Mouse (Mus musculus) heart, postnatal 14 days (tissue): Measurements from ENCODE around the gene Acads. TPM values are rescaled to one million over a fixed set of nuclear protein-coding genes. Genes with fewer than 3 reads are reported as not detected.
"Not testable (repeated sequence)": the region's sequence is repeated elsewhere in the genome, so short reads cannot be mapped to it uniquely, and the experiment has no call there.

ENCODE experiments used
- DNase-seq, 2 experiments: peaks; one replicate each; pipeline ENCODE4 v3.0.0; 2021 to 2022
- intact Hi-C: fragments of 180-260 bp; cut with DNase I; formaldehyde crosslinking; loops from one replicate; pipeline ENCODE4 v1.15.1; 2025
- total RNA-seq, 2 experiments: library from RNA; stranded (reverse); gene quantifications; 2 replicates each; pipeline ENCODE4 v1.2.3; 2021

Gene Acads
- total RNA-seq, 2 experiments from 2014 or later = 196 to 208 TPM

DNA sequence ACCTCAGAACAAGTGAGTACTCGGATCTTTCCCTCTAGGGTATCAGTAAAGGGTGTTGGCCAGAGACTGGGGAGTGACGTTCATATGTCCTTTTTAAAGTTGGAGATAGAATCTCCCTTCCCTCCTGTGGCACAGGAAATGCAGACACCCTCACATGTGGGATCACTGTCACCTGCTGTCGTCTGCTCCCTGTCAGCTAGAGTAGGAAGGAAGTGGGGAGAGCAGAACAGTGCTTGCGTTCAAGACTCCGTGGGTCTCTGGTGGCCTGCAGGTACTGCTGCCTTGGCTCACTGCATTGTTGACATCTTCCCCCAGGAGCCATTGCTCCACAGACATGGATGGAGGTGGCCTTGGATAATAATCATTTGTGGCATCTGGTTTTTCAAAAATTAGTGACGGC is 35.7 kb downstream of the Acads start:
- intact Hi-C loops = no loop called here
- no peak for DNase-seq

DNA sequence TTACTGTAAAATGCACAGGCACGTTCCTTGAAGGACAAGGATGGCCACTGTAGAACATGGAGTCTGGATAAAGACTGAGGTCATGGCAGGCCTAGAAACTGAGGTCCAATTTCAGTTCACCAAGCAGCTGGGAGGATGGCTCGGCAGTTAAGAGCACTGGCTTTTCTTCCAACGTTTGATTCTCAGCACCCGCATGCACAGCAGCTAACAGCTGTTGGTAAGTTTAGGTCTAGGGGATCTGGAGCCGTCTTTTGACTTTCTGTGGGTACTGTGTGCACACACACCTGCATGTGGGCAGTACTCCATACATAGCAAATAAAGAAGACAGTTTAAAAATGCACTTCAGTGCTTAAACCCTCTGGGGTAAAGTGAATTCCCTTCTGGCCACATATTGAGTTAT is 37.5 kb downstream of the Acads start:
- DNase-seq = no peak
- intact Hi-C loops = no loop called here

DNA sequence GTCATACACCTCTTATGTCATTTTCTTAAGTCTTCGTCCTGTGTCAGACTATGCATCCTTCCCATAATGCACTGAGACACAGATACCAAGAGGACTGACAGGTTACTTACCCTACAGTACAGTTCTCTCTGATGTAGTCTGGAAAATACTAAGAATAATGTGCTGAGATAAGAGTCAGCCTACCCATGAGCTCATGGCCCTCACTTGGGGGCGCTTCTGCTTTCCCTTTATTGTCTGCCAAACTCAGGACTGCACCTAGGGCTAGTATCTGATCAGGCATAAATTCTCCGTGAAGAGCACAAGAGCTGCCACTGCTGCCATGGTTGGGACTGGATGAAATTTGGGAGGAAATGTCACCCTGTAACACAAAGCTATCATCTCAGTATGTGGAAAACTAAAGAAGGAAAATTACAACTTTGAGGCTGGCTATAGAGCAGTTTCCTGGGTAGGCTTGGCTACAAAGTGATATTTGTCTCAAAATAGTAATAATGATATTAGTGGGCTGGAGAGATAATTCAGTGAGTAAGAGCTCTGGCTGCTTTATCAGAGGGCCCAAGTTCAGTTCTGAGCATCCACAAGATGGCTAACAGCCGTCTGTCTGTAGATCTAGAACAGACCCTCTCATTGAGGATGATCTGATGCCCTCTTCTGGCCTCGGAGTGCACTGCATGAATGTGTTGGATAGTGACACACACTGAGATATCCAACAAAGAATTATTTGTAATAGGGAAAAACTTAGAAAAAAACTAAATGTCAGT is 42.8 kb downstream of the Acads start:
- peak; percentile 62 to 83 for DNase-seq
- intact Hi-C loops = loop anchor here (1.0 to 5.0 kb wide), 2 partner anchors 64 to 97 kb away; partner anchors contain the start of gene Sppl3

DNA sequence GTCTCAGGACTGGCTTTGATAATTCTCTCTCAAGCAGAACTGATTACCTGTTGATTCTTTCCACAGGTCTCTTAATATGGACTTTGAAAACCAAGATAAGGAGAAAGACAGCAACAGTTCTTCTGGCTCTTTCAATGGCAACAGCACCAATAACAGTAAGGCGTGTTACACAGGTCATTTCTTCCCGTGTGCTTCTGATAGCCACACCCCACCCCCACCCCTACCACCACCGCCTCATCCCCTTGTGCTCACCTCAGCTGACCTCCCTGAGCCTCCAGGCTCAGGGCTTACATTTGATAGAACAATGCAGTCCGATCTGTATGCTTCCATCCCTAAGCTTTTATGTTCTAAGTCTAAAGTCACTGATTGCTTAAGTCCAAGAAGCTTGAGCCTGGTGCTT is 44.4 kb downstream of the Acads start:
- intact Hi-C loops = loop anchor here (5.0 kb wide), 1 partner anchor 62 kb away; the partner anchor contains the start of gene Sppl3
- no peak for DNase-seq

DNA sequence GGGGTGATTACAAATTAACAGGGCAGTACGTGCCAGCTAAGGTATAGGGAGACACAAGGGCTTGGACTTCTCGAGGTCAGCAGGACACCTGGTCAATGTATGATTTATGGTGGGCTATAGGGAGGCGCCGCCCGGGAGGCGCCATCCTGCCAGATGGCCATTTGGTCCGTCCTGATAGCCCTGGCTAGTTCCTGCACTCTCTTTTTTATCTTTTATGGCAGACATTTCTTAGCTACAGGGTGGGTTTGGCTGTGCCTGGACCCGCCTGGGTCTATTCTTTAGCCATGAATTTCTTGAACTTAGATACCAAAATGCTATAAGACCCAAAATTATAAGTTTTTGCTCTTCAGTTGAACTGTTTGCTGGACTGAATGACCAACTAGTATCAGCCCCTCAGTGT is 45.8 kb downstream of the Acads start:
- intact Hi-C loops, DNase-seq: not testable (repeated sequence)

DNA sequence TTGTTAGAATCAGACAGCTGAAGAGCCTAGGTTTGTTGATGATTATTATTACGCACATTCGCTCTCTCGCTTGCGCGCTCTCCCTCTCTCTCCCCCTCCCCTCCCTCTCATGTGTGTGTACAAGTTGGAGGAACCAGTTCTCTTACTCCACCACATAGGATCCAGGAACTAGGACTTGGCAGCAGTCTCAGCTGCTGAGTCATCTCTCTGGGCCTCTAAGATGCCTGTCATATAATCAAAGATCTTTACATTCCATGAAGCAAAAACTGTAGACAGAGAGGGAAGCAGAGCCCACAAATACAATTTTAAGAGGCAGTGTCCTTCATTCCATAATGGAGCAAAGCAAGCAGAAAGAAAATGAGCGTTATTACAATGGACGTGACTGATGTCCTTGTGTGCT is 47.0 kb downstream of the Acads start:
- intact Hi-C loops = no loop called here
- peak in 1 of 2 experiments; percentile 28 for DNase-seq

DNA sequence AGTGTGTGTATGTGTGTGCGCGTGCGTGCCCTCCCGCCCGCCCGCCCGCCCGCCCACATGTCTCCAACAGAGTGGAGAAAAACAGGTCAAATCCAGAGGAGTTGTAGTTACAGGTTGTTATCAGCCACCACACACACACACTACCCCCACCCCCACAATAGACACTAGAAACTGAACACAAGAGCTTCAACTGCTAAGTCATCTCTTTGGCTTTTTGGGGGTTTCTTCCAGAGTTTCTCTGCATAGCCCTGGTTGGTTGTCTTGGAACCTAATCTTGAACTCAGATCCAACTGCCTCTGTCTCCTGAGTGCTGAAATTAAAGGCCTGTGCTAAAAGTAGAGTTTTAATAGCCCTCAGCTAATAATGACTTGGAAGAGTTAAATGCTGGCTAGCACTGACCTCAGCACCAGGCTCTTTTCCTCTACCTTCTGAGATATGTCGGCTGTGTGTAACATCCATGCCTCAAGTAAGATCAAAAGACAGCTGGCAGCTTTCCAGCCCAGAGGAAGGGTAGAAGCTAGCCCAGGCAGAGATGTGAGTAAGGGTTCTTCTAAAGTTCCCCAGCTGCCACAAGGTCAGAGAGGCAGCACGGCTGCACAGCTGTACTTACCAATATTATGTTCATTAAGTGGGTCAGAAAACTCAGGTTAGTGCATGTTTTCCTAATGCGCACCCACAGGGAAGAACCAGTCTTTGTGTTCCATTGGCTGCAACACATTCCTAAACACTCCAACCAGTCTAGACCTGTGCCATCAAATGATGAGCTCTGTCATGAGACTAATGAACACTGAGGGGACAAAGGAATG is 47.8 kb downstream of the Acads start:
- DNase-seq = peak in 1 of 2 experiments; percentile 21
- intact Hi-C loops = no loop called here

DNA sequence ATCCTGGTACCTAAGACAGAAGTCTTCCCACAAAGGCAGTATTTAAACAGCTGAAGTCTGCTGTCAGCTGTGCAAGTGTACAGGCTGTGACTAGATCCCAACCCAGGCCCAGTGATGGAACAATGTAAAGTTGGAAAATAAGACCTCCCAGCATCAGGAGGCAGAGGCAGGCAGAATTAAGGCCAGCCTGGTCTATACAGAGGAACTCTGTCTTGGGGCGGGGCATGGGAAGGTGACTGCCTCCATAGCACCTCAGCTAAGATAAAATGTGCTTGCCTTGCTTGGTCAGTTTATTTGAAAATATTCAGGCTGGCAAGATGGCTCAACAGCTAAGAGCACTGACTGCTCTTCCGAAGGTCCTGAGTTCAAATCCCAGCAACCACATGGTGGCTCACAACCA is 48.7 kb downstream of the Acads start:
- intact Hi-C loops = no loop called here

DNA sequence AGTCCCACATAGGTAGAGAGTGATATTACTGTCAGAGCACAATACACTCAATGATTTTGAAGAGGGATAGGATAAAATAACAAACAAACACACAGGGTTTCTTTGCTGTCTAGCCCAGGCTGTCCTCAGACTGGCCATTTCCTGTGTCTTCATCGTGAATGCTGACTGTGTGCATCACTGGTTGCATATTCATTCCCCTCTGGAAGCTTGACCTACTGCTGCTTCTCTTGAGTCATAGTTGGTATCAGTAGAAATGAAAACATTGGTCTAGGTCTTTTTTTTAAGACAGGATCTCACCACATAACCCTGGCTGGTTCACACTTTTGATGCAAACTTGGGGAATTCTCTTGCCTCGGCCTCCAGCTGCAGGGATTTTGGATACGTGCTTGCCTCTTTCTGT is 49.5 kb downstream of the Acads start:
- intact Hi-C loops = no loop called here

More for the DNA sequence above, 48.7 kb downstream of the Acads start:
- DNase-seq = no peak

DNA sequence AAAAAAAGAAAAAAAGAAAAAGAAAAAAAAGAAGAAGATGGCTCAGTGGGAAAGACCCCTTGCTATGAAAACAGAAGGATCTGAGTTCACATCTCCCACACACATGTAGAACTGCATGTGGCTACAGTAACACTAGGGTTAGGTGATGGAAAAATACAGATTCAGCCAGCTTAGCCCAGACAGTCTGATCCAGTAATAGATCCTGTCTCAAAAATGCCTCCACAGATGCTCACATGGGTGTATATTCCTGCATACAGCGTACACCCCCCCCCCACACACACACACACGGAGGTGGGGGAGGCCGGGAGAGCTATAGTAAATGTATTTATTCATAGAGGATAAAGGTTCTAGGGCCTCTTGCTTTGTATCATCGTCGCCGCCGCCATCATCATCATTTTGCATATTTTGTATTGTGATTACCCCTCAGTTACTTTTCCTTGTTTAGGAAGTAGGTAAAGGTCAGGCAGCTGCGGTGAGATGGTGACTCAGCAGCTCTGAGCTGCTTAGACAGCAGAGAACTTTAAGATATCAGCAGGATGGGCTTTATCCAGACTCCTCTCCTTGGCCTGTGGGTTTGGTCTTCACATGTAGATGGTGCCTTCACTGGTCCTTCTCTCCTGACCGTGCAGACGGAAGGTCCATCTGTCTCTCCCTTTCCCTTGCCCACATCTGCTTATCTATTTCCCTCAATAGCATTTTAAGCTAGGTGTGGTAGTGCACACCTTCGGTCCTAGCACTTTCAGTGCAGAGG is 50.3 kb downstream of the Acads start:
- intact Hi-C loops = no loop called here
- DNase-seq = no peak

More for the DNA sequence above, 49.5 kb downstream of the Acads start:
- no peak for DNase-seq

DNA sequence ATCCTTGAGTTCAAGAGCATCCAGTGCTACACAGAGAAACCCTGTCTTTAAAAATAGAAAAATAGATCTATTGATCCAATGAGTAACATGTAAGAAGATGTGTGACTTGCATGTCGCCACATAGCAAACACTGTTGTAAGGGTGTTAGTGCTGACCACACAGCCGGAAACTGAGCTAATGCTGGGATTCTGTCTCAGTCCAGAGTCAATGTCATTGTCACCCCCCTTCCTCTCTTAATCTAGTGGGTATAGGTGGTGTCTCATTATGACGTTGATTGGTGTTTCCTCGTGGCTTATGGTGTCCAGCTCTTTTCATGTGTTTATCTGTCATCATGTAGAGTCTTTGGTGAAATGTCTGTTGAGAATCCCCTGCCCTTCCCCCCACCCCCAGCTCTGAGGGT is 52.9 kb downstream of the Acads start:
- DNase-seq = no peak
- intact Hi-C loops = no loop called here

DNA sequence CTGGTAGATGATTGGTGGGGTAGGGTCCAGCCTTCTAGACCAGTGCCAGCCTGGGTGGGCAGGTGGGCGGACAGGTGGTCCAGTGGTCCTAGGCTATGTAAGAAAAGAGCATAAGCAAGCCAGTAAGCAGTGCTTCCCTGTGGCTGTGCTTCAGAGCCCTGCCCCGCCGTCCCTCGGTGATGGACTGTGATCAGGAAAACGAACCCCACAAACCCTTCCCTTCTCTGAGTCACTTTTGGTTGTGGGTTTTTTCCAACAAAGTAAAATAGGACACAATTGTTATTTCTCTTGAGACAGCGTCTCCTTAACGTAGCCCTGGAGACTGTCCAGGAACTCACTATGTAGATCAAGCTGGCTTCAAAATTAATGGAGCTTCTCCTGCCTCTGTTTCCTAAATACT is 55.8 kb downstream of the Acads start:
- DNase-seq = no peak
- intact Hi-C loops = no loop called here

DNA sequence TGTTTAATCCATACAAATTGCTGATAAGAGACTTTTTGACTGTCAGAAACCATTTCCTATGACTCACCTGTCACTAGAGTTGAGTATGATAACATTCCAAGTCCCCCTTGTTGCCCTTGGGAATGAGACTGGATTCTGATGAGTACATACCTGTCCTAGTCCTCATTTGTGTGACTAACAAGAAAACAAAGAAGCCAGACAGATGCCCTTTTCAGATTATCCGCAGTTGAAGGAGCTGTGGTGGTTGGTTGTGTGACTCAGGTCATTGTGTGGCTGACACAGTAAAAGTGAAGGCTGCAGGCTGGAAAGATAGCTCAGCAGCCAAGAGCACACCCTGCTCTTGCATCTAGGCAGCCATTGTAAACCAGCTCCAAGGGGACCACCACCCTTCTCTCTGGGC is 56.6 kb downstream of the Acads start:
- intact Hi-C loops = no loop called here
- no peak for DNase-seq

DNA sequence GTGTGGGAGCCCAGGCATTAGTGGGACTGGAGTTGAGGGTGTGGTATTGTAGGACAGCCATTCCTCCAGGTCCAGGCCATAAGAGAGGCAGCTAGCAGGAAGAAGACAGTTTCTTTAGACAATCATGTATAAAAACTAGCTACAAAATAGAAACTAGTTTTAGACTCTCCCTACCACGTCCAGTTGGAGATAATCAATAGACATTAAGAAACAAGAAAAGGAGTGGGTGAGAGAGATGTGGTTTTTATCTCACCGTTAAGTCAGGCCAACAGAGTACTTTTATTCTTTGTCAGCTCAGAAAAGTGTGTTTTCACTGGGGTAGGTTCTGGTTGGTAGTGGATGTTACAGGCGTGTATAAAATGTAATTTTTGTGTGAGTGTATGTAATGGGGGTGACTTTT is 58.2 kb downstream of the Acads start:
- intact Hi-C loops = no loop called here
- DNase-seq = no peak

Other genes with a start within 250 kb of the Acads start
- 1 to 10 TPM; 5.1 to 5.3 TPM for gene Oasl2, start 222.4 kb downstream of the Acads start, total RNA-seq
- under 1 TPM in 1 of 2 experiments, not detected in 1; 0.83 TPM for gene Oasl1, start 196.1 kb downstream of the Acads start, total RNA-seq
- gene 2210016L21Rik, start 177.2 kb downstream of the Acads start, total RNA-seq = 10 to 100 TPM; 28.6 to 31.2 TPM
- gene Hnf1a, start 148.3 kb downstream of the Acads start, total RNA-seq = under 1 TPM in 1 of 2 experiments, not detected in 1; 0.10 TPM
- gene Sppl3, start 108.2 kb downstream of the Acads start, total RNA-seq = 10 to 100 TPM; 40.6 to 42.5 TPM
- not detected for gene Gm10401, start 21.1 kb downstream of the Acads start, total RNA-seq
- gene Unc119b, start 15.6 kb upstream of the Acads start, total RNA-seq = 10 to 100 TPM; 24.7 to 25.8 TPM
- 10 to 100 TPM; 70.0 to 77.1 TPM for gene Mlec, start 38.8 kb upstream of the Acads start, total RNA-seq
- 1 to 10 TPM; 3.5 to 4.0 TPM for gene Cabp1, start 75.0 kb upstream of the Acads start, total RNA-seq
- gene Pop5, start 116.5 kb upstream of the Acads start, total RNA-seq = 10 to 100 TPM; 27.6 to 29.8 TPM
- gene Rnf10, start 153.6 kb upstream of the Acads start, total RNA-seq = 100 to 1,000 TPM; 389 to 391 TPM
- 100 to 1,000 TPM; 143 to 157 TPM for gene Coq5, start 160.3 kb upstream of the Acads start, total RNA-seq
- gene Dynll1, start 181.7 kb upstream of the Acads start, total RNA-seq = 100 to 1,000 TPM; 135 to 185 TPM
- 10 to 100 TPM; 26.3 to 26.9 TPM for gene Srsf9, start 207.8 kb upstream of the Acads start, total RNA-seq
- 10 to 100 TPM; 16.0 to 17.0 TPM for gene Gatc, start 221.8 kb upstream of the Acads start, total RNA-seq
- gene Triap1, start 221.9 kb upstream of the Acads start, total RNA-seq = 10 to 100 TPM; 21.1 to 23.1 TPM
- gene Cox6a1, start 229.6 kb upstream of the Acads start, total RNA-seq = 100 to 1,000 TPM; 367 to 372 TPM